Mouse (Mus musculus) mouse trophoblast stem cell (cell line): ENCODE measurements around the gene Cs.

Experiments used
- in situ Hi-C, 2 experiments: fragments of 300-500 bp; cut with MseI, MboI; formaldehyde crosslinking; loops; 2 replicates in 1 of 2; 3 replicates in 1 of 2; pipeline ENCODE4 v1.15.1; 2025

The Cs gene

DNA sequence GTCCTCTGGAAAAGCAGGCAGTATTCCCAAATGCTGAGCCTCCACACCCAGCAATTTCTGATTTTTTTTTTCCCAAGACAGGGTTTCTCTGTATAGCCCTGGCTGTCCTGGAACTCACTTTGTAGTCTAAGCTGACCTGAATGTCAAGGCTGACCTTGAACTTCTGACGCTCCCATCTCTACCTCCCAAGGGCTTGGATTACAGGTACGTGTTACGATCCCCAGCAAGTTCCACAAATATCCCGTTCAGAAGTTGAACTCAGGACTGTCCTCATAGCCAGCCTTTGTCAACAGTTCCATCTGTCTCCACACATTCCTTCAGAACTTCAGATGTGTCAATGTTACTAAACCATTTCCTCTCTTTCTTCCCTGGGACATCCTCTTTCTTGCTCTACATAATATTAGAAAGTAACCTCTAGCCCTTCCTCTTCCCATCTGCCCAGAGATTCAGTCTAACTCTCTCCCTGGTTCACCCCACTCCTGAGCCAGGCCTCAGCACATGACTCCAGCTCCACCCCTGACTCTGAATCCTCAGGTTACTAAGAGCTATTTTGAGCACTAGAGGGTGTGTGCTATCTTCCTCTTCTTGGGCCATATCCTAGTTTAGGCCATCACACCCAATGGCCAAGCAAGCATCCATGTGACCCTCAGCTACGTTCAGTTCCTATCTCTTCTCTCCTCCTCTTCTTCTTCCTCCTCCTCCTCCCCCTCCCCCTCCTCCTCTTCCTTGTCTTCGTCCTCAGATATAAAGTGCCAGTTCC, 35.6 kb downstream of the Cs start:
- in situ Hi-C loops: loop anchor here in 1 of 2 experiments (10.0 kb wide), 1 partner anchor 82 kb away; the partner anchor contains the start of gene Smarcc2

DNA sequence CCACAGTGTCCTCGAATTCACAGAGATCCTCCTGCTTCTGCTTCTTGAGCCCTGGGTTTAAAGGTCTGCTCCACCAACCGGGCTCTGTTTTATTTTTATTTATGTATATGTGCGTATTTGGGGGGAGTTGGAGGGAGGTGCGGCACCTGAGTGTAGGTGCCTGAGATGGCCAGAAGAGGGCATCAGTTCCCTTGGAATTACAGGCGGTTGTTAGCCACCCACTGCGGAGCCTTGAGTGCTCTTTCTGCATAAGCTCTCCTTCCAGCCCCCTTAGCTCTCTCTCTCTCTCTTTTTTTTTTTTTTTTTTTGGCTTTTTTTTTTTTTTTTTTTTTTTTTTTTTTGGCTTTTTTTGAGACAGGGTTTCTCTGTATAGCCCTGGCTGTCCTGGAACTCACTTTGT, 36.9 kb downstream of the Cs start:
- in situ Hi-C loops: loop anchor here in 1 of 2 experiments (10.0 kb wide), 1 partner anchor 80 kb away; the partner anchor contains the start of gene Smarcc2

DNA sequence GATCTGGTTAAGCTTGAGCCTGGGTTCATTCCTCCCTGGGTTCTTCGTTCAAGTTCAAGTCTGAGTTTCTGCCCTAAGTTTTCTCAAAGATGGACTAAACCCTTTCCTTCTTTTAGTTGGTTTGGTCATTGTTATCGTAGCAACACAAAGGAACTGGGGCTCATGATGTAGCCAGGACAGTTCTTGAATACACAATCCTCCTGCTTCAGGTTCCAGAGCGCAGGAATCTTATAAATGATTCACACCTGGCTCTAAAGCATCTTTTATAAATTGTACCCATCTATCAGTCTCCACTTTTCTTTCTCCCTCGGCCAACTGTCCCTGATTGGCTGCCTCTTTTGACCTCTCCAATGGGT, 38.5 kb downstream of the Cs start:
- in situ Hi-C loops: loop anchor here in 1 of 2 experiments (10.0 kb wide), 1 partner anchor 79 kb away; the partner anchor contains the start of gene Smarcc2

DNA sequence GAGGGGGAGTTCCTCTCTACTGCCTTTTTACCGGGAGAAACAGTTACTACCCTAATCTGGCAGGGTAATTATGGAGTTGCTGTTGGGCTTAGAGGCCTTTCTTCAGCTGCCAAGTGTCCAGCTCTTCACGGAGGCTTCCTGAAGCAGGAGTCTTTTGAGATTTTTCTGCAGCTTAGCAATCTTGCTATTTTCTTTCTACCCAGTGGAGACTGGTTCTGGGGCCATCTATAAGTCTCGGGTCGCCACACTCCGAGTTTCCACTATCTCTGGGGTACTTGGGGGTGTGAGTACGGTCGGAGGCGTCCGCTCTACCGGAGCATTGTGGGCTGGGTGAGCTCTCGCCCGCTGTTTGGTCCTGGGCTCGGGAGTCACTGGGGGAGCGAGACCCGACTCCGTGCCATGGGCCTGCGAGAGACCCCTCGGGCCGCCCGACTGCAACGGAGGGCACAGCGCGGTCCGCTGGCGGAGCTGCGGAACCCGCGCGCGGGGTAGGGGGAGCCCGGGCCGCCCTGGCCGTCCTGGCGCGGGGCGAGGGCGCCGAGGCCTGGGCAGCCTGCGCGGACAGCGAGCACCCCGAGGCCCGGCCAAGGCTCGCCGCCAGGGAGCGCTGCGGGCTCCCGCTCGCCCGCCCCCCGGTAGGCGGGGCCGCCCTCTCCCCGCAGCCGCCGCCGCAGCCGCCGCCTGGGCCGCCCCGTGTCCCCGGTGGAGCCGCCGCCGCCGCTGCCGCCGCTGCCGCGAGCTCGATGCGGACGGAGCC, 39.1 kb downstream of the Cs start, which contains the start of gene Ankrd52:
Gene Ankrd52, plus strand, starts transcription at position 661 of the 757 bp plus-strand sequence.
- in situ Hi-C loops: loop anchor here in 1 of 2 experiments (10.0 kb wide), 1 partner anchor 78 kb away; the partner anchor contains the start of gene Smarcc2

DNA sequence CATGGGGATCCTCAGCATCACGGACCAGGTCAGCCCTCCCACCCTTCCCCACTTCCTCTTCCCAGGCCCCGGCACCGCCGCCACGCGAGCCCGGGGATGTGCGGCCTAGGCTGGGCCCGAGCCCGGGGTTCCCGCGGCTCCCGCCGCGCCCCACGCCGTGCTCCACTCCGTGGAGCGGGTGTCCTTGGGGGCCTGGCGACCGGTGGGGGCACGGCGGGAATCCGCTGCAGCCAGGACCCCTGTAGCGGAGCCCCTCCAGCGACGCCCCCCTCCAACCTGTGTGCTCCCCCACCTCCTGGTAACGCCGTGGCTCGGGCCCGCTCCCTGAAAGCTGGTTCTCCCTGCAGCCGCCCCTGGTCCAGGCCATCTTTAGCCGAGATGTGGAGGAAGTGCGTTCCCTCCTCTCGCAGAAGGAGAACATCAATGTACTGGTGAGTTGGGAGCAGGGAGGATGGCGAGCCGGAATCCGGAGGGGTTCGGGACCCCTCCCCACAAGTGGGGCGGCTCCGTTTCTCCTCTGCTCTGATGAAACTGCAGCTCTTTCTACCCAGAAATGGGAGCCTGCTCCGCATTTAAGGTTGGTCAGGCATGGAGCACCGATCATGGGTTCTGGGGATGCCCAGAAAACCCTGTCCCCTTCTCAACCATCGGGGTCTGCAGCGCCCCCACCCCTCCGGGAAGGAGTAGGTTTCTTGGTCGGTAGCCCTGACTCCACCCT, 39.8 kb downstream of the Cs start:
- in situ Hi-C loops: loop anchor here in 1 of 2 experiments (10.0 kb wide), 1 partner anchor 77 kb away; the partner anchor contains the start of gene Smarcc2

DNA sequence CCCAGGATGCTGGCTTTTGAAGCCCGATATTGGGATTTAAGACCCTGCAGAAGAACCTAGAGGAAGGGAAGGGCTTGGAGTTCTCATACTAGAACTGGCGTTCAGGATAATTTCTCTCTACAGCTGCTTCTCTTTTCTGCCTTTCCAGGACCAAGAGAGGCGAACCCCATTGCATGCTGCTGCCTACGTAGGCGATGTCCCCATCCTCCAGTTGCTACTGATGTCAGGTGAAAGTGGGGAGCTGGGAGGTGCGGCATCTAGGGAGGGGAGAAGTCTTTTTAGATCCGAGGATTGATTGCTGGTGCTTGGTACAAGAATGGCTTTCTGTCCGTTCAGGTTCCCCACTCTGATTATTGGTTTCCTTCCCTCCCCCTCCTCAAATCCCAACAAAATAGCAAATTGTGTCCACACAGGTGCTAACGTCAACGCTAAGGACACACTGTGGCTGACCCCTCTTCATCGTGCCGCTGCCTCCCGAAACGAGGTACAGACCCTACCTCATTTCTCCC, 40.5 kb downstream of the Cs start:
- in situ Hi-C loops: loop anchor here in 1 of 2 experiments (10.0 kb wide), 1 partner anchor 77 kb away; the partner anchor contains the start of gene Smarcc2

DNA sequence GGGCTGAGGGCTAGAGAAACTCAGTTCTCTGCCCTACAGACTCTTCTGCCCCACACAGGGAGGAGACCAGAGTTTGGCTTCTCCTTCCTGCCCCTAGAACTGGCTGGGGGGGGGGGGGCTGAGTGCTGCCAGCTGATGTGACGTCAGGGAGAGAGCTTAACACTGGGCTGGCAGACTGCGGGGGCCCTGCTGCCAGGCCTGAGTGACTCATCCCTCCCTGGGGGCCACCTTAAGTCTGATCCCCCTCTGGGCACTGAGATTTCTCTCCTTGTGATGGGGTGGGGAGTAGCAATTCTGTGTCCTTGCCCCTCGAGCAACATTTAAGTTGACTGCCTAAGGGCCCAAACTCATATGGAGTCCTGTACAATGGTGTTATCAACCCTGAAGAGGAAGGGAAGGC, 40.9 kb downstream of the Cs start:
- in situ Hi-C loops: loop anchor here in 1 of 2 experiments (10.0 kb wide), 1 partner anchor 76 kb away; the partner anchor contains the start of gene Smarcc2

DNA sequence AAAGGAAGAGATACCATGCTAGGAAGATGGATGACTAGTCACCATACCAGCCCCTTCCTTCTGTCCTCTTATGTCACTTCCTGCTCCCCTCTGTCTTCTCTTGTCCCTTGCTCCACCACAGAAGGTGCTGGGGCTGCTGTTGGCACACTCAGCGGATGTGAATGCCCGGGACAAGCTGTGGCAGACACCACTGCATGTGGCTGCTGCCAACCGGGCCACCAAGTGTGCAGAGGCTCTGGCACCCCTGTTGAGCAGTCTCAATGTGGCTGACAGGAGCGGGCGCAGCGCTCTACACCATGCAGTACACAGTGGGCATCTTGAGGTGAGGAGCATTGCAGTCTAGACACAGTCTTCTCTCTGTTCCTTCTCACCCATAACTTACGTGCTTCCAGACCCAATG, 41.7 kb downstream of the Cs start:
- in situ Hi-C loops: loop anchor here in 1 of 2 experiments (10.0 kb wide), 1 partner anchor 76 kb away; the partner anchor contains the start of gene Smarcc2

DNA sequence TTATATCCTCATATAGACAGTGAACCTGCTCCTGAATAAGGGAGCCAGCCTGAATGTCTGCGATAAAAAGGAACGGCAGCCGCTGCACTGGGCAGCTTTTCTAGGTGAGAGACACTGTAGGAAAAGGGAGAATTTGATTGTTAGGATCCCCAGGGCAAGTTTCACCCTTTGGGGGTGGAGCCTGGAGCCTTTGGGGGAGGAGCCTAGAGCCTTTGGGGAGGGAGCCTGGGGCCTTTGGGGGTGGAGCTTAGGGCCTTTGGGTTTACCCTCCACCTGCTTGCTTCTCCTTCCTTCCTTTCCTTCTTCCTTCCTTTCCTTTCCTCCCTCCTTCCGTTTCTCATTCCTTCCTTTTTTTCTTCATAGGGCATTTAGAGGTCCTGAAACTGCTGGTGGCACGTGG, 43.0 kb downstream of the Cs start:
- in situ Hi-C loops: no loop called here

DNA sequence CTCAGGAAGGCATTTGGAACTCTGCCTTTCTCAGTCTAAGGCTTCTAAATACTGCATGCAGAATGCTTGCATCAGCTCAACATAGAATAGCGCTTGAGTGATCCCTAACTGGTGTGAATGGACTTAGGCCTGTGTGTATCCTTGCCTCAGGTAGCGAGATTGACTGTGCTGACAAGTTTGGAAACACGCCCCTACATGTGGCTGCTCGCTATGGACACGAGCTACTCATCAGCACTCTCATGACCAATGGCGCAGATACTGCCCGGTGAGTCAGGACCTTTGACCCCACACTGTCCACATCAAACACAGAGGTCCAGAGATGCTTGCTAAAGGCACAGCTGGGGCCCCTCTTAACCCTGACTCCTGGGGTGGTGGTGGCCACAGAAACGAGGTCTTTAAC, 44.9 kb downstream of the Cs start:
- in situ Hi-C loops: no loop called here

DNA sequence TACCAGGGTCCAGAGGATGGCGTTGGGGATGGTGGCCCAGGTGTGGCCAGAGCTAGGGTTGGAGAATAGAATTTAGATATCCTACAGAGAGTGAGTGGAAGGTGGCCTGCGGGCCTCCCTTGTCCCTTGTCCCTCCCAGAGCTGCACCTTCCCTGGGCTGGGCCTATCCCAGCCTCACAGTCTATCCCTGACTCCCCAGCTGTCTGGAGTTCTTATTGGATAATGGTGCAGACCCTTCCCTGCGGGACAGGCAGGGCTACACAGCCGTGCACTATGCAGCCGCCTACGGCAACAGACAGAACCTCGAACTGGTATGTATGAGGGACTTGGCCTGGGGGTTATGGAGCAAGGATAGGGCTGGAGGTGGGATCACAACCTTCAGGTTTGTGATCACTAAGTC, 48.4 kb downstream of the Cs start:
- in situ Hi-C loops: no loop called here

DNA sequence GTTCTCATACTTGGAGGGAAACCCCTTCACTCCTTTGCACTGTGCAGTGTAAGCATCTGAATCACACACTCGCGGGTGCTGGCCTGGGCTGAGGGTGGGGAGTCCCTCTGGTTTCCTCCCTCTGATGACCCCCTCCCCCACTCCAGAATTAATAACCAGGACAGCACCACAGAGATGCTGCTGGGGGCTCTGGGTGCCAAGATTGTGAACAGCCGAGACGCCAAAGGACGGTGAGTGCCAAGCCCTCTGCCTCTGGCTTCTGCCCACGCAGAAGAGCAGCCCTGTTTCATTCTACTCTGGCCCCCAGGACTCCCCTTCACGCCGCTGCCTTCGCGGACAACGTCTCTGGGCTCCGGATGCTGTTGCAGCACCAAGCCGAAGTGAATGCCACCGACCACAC, 51.4 kb downstream of the Cs start:
- in situ Hi-C loops: no loop called here

DNA sequence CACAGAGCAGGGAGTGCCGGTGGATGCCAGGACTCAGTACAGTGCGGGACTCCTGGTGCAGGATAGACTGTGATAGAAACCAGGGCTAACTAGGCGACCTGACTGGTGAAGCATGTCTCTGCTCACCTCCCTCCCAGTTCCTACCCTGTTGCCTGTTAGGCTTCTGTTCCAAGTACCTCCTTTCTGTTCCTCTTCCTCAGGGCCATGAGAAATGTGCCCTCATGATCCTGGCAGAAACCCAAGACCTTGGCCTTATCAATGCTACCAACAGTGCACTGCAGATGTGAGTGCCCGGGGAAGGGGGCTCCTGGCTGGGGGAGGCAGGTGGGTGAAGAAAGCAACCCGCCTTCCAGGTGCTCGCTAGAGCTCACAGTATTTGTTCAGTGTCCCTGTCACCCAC, 52.0 kb downstream of the Cs start:
- in situ Hi-C loops: no loop called here

DNA sequence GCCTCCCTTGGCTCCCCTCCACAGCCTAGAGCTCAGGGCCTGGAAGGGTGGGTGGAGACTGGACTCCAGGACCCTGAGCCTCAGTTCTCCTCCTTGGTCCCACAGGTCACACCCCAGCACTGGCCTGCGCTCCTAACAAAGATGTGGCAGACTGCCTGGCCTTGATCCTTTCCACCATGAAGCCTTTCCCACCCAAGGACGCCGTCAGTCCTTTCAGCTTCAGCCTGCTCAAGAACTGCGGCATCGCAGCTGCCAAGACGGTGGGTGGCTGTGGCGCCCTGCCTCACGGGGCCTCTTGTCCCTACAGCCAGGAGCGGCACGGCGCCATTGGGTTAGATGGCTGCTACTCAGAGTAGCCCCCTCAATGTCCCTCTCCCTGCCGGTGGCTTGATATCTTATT, 52.8 kb downstream of the Cs start:
- in situ Hi-C loops: no loop called here

DNA sequence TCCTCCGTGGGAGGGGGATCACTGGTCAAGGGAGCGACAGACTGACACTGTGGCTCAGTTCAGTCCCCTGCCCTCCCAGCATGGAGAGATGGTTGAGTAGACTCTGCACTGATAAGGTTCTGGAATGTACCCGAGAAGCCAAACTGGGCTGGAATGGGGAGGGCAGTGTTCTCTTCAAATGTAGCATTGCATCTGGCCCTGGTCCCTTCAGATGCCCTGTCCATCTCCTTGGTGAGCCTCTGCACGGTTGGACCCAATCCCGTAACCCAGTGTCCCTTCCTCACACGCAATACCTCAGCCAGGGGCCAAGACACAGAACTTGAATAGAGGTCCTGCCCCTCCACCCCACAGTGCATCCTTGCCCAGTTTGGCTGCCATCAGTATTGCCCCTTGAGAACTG, 54.3 kb downstream of the Cs start:
- in situ Hi-C loops: no loop called here

DNA sequence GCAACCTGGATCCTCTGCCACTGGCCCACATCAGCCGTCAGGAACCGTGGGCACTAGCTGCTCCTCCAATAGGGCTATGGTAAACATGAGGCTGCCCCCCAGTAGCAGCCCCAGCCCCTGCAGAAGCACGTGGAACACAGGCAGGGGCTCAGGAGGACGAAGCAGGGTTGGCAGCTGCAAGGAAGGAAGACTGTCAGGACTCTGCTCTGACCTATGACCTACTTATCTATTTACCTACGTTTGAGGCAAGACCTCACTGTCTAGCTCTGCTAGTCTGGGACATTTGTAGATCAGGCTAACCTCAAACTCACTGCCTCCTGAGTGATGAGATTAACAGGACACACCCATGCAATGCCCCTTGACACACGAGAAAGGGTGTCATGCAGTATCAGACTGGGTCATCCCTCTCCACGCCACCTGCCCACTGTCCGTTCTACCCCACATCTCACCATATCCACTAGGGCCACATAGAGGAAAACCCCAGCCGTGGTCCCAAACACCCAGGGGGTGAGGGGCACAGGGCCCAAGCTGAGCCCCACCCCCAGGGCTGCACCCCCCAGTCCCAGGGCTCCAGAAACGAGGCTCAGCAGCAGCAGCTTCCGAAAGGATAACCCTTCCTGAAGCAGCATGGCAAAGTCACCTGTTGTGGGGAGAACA, 58.6 kb downstream of the Cs start:
- in situ Hi-C loops: no loop called here

DNA sequence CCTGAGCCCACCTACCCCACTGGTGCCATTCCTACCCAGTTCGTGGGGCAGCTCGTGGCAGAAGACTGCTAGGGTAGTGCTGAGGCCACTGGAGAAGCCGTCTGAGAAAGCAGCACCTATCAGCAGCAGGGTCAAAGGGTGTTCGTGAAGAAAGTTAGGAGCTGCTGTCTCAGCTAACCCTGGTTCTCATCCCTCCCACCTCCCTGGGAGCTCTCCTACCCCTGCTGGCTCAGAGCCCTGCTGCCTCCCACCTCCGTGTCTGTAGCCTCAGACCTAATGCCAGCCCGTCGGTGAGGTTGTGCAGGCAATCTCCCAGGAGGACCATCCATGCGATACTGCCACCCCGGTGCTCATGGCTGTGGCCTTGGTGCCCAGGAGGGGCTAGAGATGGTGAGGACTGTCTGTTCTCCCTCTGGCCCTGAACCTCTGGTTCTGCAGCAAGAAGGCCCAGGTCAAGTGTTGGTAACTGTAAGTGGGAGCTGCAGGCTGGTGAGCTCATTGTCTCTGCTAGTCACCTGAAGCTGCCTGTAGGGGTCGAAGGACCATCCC, 59.3 kb downstream of the Cs start:
- in situ Hi-C loops: no loop called here

DNA sequence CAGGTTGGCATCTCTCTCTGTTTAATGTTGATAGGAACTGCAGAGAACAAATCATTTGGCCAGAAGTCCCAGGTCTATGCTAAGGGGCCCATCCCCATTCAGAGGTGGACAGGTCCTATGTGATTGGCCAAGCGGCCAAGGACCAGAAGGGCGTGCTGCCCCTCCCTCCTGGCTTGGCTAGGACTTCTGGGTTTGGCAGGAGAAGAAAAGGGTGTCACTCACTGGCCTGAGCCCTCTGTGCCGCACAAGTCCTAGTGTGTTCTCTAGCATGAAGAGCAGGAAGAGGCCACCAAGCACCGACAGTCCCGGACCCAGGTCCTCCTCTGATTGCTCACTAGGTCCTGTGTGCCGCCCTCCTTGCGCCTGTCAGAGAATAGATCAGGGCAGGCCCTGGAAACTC, 59.9 kb downstream of the Cs start:
- in situ Hi-C loops: no loop called here

DNA sequence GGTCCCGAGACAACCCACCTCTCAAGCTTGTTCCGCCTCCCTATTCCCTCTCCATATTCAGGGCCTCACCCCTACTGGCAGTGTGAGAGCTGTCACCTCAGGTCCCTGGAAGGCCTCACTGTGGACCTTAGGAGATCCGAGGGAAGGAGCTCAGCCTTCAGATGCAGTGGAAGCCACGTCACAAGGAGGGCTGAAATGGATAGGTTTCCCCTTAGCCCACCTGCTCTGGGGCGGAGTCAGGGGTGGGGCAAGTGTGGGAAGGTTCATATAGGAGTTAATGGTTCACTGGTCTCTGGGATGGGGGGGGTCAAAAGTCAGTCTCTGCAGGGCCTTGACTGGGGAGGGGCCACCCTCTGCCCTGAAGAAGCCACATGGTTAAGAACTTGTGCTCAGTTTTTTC, 62.8 kb downstream of the Cs start:
- in situ Hi-C loops: no loop called here

DNA sequence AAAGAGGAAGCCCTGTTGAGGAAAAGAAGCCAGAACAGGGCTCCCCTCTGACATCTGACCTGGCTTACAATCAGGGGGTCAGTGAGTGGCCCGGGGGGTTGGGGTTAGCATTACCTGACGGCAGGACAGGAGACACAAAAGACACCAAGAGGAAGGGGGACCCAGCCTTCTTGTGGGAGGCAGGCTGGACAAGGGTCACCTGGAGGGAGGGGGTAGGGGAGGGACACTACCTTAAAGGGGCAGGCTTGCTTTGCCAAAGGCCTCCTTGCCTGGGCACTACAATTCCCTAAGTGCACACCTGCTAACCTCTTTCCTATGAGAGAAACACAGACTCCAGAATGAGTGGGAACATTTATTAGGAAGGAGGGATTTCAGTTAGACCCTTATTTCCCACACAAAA, 63.5 kb downstream of the Cs start, which contains the start of gene Slc39a5:
Gene Slc39a5, minus strand, starts transcription at position 174 of the 400 bp plus-strand sequence.
- in situ Hi-C loops: no loop called here

DNA sequence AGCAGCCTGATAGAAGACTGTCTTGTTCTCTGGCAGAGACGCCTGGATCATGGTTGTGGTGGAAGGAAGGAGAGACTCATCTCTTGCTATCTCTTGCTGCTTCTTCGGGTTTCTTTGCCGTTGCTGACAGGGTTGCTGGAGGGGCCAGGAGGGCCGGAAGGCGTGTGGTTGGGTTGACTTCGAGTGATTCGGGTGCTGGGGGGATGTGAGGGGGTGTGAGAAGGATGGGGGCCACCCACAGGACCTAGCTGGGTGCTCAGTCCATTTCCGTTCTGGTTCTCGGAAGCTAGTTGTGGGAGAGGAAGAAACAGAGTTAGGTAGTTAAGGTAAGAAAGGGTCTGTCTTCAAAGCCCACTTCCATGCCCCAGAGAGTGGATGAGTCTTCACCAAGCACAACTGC, 64.1 kb downstream of the Cs start:
- in situ Hi-C loops: no loop called here
